Mouse (Mus musculus) brain, adult 2 months (tissue): ENCODE data around the gene Atxn1.

Experiments
- DNase-seq: peaks from one replicate; pipeline ENCODE4 v3.0.0; 2011; ENCODE audit warnings: low read depth, low spot score

Atxn1 gene

GRCm38 (mm10) chr13:45866615-45867245 lies 98.1 kb downstream of the Atxn1 start:
- no peak for DNase-seq

DNA sequence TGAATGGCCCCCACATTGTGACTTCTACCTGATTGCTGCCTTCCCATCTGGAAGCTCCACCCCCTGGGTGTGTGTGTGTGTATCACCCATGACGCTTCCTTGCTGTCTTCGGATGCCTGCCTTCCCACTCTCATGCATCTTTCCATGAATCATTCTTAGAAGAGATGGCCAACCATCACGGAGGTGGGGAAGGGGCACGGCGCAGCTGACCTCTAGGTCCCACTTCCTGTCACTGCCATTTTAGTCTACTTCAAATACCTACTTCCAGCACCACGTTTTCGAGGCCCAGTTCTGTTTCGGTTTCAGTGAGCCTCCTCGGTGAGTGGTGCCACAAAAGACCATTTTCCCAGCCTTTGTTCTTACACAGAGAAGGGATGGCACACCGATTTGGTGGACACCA lies 99.2 kb downstream of the Atxn1 start:
- no peak for DNase-seq

DNA sequence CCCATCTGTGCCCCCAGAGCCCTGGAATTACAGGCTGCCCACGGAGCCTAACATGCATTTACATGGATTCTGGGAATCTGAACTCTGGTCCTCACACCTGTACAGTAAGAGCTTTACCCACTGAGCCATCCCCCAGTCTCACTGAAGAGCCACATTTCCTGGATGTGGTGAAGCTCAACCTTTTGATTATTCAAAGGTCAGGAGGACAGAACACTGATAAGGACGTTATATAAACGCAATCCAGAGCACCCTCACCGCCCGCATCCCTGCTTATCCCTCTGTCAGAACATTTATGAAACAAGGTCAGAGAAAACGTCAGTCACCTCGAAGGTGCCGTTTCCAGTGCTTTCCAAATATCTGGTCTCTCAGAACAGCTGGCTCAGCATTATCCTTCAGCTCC lies 101.0 kb downstream of the Atxn1 start:
- DNase-seq = no peak

DNA sequence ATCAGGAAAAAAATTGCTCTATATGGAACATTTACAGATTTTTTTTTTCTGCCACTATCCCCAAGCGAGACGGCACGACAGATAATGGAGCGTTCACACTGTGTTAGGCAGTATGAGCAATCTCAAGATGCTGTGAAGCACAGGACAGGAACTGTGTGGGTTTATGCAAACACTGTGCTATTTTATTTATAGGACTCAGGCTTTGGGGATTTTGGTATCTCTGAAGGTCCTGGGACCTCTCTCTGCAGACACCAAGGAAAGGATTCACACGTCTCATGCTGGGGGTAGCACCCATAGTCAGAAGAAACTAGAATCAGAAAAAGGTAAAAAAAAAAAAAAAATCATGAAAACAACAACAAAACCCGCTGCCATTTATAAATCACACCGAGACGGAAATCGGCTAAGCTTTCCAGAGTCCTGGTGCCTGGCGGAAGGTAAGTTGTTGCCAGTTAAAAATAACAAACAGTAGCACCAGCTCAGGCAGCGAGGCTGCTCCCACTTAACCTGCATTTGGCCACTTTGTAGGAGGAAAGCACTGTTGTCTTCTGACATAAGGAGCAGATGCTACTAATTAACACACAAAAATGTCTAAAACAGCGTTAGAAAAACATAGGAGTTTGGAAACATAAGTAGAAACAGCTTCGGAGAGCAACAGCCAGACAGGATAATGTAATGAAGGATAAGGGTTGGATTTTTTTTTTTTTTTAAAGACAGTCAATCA lies 102.8 kb downstream of the Atxn1 start:
- DNase-seq = peak; percentile 61

DNA sequence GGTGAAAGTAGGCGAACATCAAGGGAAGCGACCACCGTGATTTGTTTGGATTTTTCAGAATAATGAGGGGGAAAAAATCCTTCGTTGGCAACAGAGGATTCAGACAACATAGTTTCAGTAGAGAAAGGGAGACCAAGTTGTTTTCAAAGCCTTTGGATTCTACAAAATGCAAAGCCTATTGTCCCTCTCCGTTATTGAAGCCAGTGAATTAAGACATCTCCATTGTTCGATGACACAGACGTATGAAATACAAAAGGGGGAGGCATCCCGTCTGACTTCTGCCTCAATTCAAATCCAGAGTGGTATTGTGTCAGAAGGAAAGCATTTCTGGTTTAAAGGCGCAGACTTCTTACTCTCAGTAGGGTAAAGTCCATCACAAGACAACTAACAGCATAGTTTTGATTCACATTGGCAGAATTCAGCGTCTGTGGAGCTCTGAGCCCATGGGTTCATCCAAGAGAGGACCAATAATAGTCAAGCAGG lies 103.7 kb downstream of the Atxn1 start:
- DNase-seq = no peak

GRCm38 (mm10) chr13:45859081-45859709 lies 105.6 kb downstream of the Atxn1 start:
- DNase-seq = no peak

- DNase-seq = no peak
Observed at GRCm38 (mm10) chr13:45857416-45857815, 107.4 kb downstream of the Atxn1 start.

- no peak for DNase-seq
Observed at GRCm38 (mm10) chr13:45854531-45854930, 110.3 kb downstream of the Atxn1 start.

- no peak for DNase-seq
Observed at GRCm38 (mm10) chr13:45853691-45854090, 111.1 kb downstream of the Atxn1 start.

DNA sequence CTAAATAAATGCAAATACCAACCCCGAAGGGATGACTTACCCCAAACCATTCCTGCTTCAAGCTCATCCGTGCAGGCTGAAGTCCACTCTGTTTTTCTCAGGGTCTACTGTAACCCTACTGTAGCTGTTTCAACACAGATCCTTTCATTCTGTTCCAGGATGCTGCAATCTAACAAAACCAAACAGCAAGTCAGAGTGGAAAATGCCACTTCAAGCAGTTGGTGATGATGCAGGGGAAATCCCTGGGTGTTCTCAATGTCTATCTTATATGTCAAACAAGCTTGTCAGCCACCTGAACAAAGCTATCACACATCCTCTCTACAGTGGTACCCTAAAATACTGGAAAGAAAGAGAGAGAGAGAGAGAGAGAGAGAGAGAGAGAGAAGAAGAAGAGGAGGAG lies 112.5 kb downstream of the Atxn1 start:
- no peak for DNase-seq

GRCm38 (mm10) chr13:45851746-45852145 lies 113.1 kb downstream of the Atxn1 start:
- no peak for DNase-seq

GRCm38 (mm10) chr13:45851156-45851555 lies 113.7 kb downstream of the Atxn1 start:
- DNase-seq = no peak

DNA sequence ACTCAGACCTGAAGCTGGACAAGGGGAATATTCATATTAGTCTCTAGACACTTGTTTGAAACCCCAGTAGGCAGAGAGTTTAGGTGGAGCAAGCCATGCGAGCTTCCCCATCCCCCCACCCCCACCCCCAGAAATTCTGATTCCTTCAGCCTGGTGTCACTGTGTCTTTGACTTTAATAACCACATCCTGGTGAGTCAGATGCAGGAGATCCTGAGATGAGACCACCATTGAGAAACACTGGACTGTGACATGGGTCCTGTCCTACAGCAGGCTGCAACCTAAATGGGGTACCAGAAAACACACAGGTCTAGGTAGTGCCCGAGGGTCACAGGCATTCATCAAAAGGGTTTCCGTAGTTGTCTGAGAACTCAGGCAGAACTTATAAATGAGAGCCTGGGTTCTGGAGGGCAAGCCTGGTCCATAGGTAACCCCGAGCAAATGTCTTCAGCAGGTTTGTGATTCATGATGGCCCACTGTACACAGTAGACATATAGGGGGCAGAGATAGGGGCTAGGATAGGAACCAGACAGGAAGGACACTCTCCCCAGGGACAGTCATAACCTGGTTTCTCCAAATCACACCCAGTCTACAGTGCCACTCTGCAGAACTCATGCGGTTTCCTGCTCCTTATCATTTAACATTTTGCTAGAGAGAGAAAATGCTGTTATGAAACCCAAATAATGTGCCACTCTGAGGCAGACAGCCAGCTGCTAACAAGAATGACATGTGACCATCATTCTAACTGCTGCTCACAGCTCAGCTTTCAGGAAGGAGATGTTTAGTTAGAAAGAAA lies 114.4 kb downstream of the Atxn1 start:
- DNase-seq = peak; percentile 45

- no peak for DNase-seq
Observed at GRCm38 (mm10) chr13:45849145-45850023, 115.4 kb downstream of the Atxn1 start.

DNA sequence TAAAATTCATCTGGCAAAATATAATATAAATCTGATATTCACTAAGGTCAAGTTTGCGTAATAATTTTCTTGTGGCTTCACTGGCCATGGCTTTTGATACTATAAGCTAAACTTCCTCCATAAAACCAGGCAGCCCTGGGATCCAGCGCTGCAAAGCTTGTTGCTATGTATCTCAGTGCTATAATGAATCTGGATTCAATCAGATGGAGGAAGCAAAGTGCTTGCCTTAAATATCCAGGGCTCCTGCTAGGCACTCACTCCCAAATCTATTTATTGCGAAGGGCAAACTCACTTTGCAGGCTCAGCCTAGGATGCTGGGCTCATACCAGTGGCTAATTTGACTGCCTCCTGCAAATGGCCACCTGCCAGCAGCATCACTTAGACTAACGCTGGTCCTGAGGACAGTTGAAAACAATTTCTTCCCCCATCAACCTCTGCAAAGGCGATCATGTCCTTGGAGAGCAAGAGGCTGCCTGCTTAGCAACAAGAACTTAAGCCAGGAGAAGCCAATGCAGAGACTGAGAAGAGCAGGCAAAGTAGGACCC lies 122.2 kb downstream of the Atxn1 start:
- DNase-seq = peak; percentile 66

- DNase-seq = no peak
Observed at GRCm38 (mm10) chr13:45839901-45840300, 124.9 kb downstream of the Atxn1 start.

GRCm38 (mm10) chr13:45837609-45838220 lies 127.1 kb downstream of the Atxn1 start:
- DNase-seq = peak; percentile 67

- peak; percentile 77 for DNase-seq
Observed at GRCm38 (mm10) chr13:45836377-45837054, 128.3 kb downstream of the Atxn1 start.

- no peak for DNase-seq
Observed at GRCm38 (mm10) chr13:45834300-45834699, 130.5 kb downstream of the Atxn1 start.
